Mouse (Mus musculus) cerebellum, adult 9-10 months (tissue): Measurements from ENCODE around the gene Nmur1.

Experiments
- DNase-seq: peaks from one replicate; pipeline ENCODE4 v3.0.0; 2022

The Nmur1 gene

DNA sequence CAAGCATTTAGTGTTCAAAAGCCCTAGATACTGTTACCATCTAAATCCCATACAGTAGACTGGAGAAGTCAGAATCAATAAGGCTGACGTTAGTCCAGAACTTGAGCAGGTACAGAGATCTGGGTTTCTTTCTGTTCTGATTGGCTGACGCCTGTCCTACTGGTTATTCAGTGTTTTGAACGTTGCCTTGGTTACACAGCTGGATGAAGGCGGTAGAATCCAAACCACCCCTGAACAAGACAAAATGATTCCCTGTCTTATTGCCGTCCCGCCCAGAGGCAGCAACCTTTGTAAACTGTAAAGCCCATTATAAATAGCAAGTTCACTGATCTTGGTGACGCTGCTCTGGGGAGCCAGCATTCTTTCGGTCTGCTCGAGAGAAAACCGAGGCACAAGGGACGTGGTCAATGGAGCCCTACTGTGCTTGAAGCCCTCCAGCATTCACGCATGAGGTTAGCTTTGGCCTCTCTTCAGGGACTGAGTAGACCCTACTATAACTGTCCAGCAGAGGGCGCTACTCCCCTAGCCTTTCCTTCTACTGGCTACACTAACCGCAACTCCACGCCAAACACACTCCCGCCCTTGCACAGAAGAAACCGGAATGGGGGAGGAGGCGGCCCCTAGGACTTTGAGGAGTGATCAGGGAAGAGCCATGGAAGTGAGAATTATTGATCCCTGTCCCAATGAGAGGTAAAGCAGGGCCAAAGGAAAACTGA is 14.3 kb upstream of the Nmur1 start:
- peak; percentile 96 for DNase-seq

GRCm38 (mm10) chr1:86439487-86440170 is 13.6 kb upstream of the Nmur1 start:
- no peak for DNase-seq

DNA sequence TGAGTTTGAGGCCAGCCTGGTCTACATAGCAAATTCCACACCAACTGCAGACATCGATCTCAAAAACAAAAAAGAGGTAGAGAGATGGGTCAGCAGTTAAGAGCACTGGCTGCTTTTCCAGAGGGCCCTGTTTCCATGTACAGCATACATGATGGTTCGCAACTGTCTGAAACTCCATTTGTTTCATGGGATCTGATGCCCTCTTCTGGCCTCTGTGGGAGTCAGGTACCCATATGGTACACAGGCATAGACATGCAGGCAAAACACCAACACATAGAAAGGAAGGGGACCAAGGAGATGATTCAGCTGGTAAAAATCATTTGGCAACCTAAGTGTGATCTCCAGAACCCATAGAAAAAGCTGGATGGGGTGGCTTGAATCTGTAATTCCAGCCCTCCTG is 12.5 kb upstream of the Nmur1 start:
- DNase-seq, result peak; percentile 52

GRCm38 (mm10) chr1:86438014-86438319 is 11.9 kb upstream of the Nmur1 start:
- DNase-seq, result no peak

- no peak for DNase-seq
These were observed 11.4 kb upstream of the Nmur1 start for GRCm38 (mm10) chr1:86437219-86438013.

DNA sequence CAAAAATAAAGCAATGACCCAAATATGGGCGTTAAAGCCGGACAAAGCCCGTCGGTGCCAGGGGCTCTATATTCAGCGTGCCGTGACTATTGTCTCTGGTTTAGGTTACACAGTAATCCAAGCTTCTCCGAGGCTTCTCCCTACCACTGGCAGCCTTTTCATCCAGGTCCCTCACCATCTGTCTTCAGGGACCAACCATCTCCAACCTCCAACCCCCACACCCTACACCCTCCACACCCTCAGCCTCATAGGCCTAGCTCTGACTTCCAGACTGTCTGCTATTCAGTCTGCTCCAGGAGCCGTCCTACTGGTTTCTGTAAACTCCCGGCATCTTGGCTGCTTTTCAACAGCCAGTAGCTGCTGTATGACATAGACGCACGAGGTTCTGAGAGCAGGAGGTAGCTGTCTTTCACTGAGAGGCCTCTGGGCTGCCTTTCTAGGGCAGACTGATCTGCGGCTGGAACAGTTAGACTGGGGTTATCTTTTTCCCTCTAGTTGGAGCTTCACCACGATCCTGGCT is 9.3 kb upstream of the Nmur1 start:
- peak; percentile 70 for DNase-seq

GRCm38 (mm10) chr1:86434439-86435201 is 8.6 kb upstream of the Nmur1 start:
- peak; percentile 96 for DNase-seq

DNA sequence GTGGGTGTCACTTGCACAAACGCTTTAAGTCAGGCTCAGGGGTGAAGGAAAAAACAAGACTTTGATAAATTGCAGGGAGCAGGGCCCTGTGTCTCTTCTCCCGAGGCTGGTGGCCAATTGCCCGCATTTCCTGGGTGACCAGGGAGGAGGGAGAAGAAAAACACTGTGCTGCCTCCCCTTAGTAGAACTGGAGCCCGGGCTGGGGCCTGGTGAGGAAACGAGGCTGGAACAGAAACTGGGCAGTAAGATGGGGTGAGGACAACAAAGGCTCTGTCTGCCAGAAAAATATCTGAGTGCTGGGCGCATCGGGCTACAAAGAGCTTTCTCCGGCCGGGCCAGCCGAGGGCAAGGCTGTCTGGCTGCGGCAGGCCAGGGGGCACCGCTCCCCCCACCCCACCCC is 8.0 kb upstream of the Nmur1 start:
- peak; percentile 82 for DNase-seq

- DNase-seq, result peak; percentile 63
These were observed 7.3 kb upstream of the Nmur1 start for GRCm38 (mm10) chr1:86433359-86433758.

- DNase-seq, result no peak
These were observed 6.8 kb upstream of the Nmur1 start for GRCm38 (mm10) chr1:86432778-86433177.

GRCm38 (mm10) chr1:86430056-86430455 is 4.0 kb upstream of the Nmur1 start:
- DNase-seq, result peak; percentile 85

GRCm38 (mm10) chr1:86424835-86425547 is 1.0 kb downstream of the Nmur1 start:
- no peak for DNase-seq

DNA sequence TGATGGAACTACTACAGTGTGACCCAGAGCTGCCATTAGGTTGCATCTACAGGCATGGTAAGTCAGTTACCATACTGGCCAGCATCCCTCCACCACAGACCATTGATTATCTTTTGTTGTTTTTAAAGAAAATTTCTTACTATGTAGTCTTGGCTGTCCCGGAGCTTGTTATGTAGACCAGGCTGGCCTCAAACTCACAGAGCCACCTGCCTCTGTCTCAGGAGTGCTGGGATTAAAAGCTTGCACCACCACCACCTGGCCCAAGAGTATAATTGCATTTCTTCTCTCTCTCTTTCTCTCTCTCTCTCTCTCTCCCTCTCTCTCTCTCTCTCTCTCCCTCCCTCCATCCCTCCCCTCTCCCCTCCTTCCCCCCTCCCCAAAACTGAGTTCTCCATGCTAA is 1.7 kb downstream of the Nmur1 start:
- DNase-seq, result no peak

DNA sequence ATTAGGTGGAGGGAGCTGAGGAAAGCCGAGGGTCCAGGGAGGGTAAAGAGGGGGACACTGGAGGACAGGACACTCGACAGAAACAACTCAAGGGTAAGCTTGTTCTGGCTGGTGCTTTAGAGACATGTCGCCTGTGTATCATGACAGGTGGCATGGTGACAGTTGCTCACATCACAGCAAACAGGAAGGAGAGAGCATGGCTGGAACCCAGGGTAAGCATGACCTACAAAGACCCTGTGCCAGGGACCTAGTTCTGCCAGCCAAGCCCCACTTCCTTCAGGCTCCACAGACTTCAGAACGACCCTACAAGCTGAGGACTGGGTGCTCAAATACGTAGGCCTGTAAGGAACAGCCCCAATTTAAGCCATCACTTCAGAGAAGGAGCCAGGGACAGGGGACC is 2.1 kb downstream of the Nmur1 start:
- no peak for DNase-seq

GRCm38 (mm10) chr1:86421007-86421406 is 5.0 kb downstream of the Nmur1 start:
- no peak for DNase-seq

- DNase-seq, result peak; percentile 47
These were observed 9.7 kb downstream of the Nmur1 start for GRCm38 (mm10) chr1:86416321-86416720.

GRCm38 (mm10) chr1:86415612-86416184 is 10.3 kb downstream of the Nmur1 start:
- no peak for DNase-seq

DNA sequence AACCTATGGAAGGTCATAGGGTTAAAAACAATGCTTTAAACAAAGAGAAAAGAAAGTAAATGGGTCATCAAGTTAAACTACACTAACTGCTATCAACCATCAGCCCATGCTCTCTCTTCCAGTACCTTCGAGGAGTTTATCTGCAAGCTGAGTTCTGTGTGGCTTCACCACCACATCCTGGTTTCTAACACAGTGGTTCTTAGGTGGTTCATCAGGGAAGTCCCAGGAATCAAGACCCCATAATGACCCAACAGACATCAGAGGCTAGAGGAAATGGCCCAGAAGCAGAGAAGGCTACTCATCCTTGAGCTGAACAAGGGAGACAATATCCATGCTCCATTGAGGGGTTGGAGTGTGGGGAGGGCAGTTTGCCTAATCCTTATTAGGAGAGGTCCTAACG is 10.9 kb downstream of the Nmur1 start:
- DNase-seq, result no peak

- DNase-seq, result no peak
These were observed 11.3 kb downstream of the Nmur1 start for GRCm38 (mm10) chr1:86414715-86415114.

DNA sequence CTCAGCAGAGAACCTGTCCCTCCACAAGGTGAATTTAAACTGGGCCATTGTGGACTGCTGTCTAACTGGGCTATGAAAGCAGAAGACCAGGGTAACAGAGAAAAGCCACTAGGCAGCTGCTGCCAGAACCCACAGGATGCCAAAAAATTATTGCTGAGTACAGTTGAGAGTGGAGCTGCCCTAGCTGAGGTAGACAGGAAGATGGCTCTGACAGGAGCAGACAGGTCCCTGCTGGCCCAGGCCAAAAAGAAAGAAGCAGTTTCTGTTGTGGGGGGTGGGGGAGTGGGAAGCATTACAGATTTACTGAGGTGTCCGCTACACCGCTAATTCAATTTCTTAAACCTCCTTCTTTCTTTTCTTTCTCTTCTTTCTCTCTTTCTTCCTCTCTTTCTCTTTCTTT is 16.6 kb downstream of the Nmur1 start:
- no peak for DNase-seq

DNA sequence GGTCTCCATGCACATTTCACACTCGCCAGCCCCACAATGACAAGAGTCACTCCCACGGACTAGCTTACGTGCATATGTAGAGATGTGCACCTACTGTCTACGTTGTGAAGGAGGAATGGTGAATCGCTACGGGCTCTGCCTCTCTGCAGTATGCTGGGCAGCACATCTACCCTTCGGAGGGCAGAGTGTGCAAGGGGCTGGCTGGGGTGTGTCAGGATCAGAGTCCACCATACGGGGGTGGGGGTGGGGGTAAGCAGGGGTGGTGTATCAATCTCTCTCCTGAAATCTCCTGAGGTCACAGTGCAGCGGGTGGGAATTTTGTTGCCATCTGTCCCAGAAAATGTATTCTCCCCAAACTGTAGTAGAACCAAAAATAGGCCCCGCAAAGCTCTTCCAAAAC is 17.5 kb downstream of the Nmur1 start:
- DNase-seq, result no peak

DNA sequence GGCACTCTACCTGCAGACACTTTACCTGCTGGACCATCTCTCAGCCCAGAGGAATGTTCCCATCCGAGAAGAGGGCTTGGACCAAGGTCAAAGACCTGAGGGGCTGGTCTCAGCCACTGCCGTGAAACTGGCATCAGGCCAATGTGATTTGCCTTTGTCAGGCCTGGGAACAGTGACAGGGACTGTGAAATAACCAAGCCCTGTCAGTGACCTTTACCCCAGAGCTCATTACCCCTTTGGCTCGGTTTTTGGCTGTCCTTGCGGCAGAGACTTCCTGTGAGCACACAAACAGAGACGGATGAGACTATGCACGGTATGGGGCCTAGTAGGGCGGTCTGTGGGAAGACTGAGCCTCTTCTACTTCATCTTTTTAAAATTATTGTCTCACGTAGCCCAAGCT is 19.1 kb downstream of the Nmur1 start:
- DNase-seq, result no peak
